Mouse (Mus musculus): Measurements from ENCODE around the gene Adora1. TPM values are rescaled to one million over a fixed set of nuclear protein-coding genes. Genes with fewer than 3 reads are reported as not detected.

Gene Adora1
- polyA plus RNA-seq (2012; rRNA removed), result 2.0 and 3.6 TPM in 2 replicates
- polyA plus RNA-seq (2014; fragmentation: Nextera tagmentation; extraction: Ambion mirVana), result 1.4 and 2.0 TPM in 2 replicates

GRCm38 (mm10) chr1:134235391-134235921, at the start of gene Adora1:
Gene Adora1, minus strand, starts transcription at chr1:134235431.
- peak; percentile 32; the same call in 1 of the 2 replicates for ATAC-seq (ENCODE audit: low FRiP score, low read depth)
- Histone ChIP-seq H3K9me3 (ENCODE audit: control insufficient read depth, low read length) (no peaks in the 10 kb centered on the region), H3K4me2 (replicated peaks; ENCODE audit: low read depth, low read length, severe bottlenecking) (peak within 1 kb of the TSS; percentile 95), H3K27me3 (ENCODE audit: control insufficient read depth, insufficient read depth, low read length) (peaks cover 33% of the 10 kb centered on the region), H3K27ac (replicated peaks; ENCODE audit: low read depth, low read length) (no peak within 1 kb of the TSS), H3K4me1 (ENCODE audit: control insufficient read depth, insufficient read depth, low read length) (peaks cover 10% of the 10 kb centered on the region; the same call in 1 of the 2 replicates), H3K4me3 (replicated peaks; ENCODE audit: low read length) (peak within 1 kb of the TSS; percentile 46), H3K9ac (ENCODE audit: low read depth, low read length, severe bottlenecking) (peak within 1 kb of the TSS; percentile 43), H3K36me3 (ENCODE audit: control insufficient read depth, insufficient read depth, low read length) (no peaks in the 10 kb centered on the region)
- WGBS, result 4% methylated on average over 35 of the region's 37 CpGs
- DNase-seq (ENCODE audit: low spot score), result no peak
- no peak for TF ChIP-seq POLR2A (IDR thresholded peaks at IDR 0.05; ENCODE audit: borderline replicate concordance, extremely low read depth, insufficient read depth, insufficient read length)

GRCm38 (mm10) chr1:134283108-134283507, 47.9 kb upstream of the Adora1 start:
- H3K9ac ChIP-seq (ENCODE audit: low read depth, low read length, severe bottlenecking), result no peak overlapping the region
- no peaks in the 10 kb centered on the region for H3K36me3 ChIP-seq (ENCODE audit: control insufficient read depth, insufficient read depth, low read length)
- no peaks in the 10 kb centered on the region for H3K27me3 ChIP-seq (ENCODE audit: control insufficient read depth, insufficient read depth, low read length)
- no peaks in the 10 kb centered on the region for H3K9me3 ChIP-seq (ENCODE audit: control insufficient read depth, low read length)
- H3K4me2 ChIP-seq (replicated peaks; ENCODE audit: low read depth, low read length, severe bottlenecking), result no peak overlapping the region
- 63% methylated on average over 1 of the region's 1 CpGs for WGBS
- no peak overlapping the region for H3K27ac ChIP-seq (replicated peaks; ENCODE audit: low read depth, low read length)
- no peak for ATAC-seq (ENCODE audit: low FRiP score, low read depth)
- no peak for DNase-seq (ENCODE audit: low spot score)
- H3K4me1 ChIP-seq (ENCODE audit: control insufficient read depth, insufficient read depth, low read length), result no peaks in the 10 kb centered on the region
- TF ChIP-seq POLR2A (IDR thresholded peaks at IDR 0.05; ENCODE audit: borderline replicate concordance, extremely low read depth, insufficient read depth, insufficient read length), result no peak
- no peak overlapping the region for H3K4me3 ChIP-seq (replicated peaks; ENCODE audit: low read length)

GRCm38 (mm10) chr1:134282342-134282741, 47.1 kb upstream of the Adora1 start:
- no peaks in the 10 kb centered on the region for H3K36me3 ChIP-seq (ENCODE audit: control insufficient read depth, insufficient read depth, low read length)
- WGBS, result 61% methylated on average over 3 of the region's 3 CpGs
- H3K27me3 ChIP-seq (ENCODE audit: control insufficient read depth, insufficient read depth, low read length), result no peaks in the 10 kb centered on the region
- H3K4me3 ChIP-seq (replicated peaks; ENCODE audit: low read length), result no peak overlapping the region
- no peak overlapping the region for H3K4me2 ChIP-seq (replicated peaks; ENCODE audit: low read depth, low read length, severe bottlenecking)
- no peak for DNase-seq (ENCODE audit: low spot score)
- TF ChIP-seq POLR2A (IDR thresholded peaks at IDR 0.05; ENCODE audit: borderline replicate concordance, extremely low read depth, insufficient read depth, insufficient read length), result no peak
- H3K4me1 ChIP-seq (ENCODE audit: control insufficient read depth, insufficient read depth, low read length), result no peaks in the 10 kb centered on the region
- no peaks in the 10 kb centered on the region for H3K9me3 ChIP-seq (ENCODE audit: control insufficient read depth, low read length)
- H3K9ac ChIP-seq (ENCODE audit: low read depth, low read length, severe bottlenecking), result no peak overlapping the region
- H3K27ac ChIP-seq (replicated peaks; ENCODE audit: low read depth, low read length), result no peak overlapping the region
- no peak for ATAC-seq (ENCODE audit: low FRiP score, low read depth)

- Histone ChIP-seq H3K9me3 (ENCODE audit: control insufficient read depth, low read length) (no peaks in the 10 kb centered on the region), H3K9ac (ENCODE audit: low read depth, low read length, severe bottlenecking) (no peak overlapping the region), H3K36me3 (ENCODE audit: control insufficient read depth, insufficient read depth, low read length) (no peaks in the 10 kb centered on the region), H3K4me3 (replicated peaks; ENCODE audit: low read length) (no peak overlapping the region), H3K27me3 (ENCODE audit: control insufficient read depth, insufficient read depth, low read length) (no peaks in the 10 kb centered on the region), H3K27ac (replicated peaks; ENCODE audit: low read depth, low read length) (no peak overlapping the region), H3K4me2 (replicated peaks; ENCODE audit: low read depth, low read length, severe bottlenecking) (no peak overlapping the region), H3K4me1 (ENCODE audit: control insufficient read depth, insufficient read depth, low read length) (no peaks in the 10 kb centered on the region)
- WGBS, result 75% methylated on average over 4 of the region's 4 CpGs
- DNase-seq (ENCODE audit: low spot score) (no peak), ATAC-seq (ENCODE audit: low FRiP score, low read depth) (no peak)
- no peak for TF ChIP-seq POLR2A (IDR thresholded peaks at IDR 0.05; ENCODE audit: borderline replicate concordance, extremely low read depth, insufficient read depth, insufficient read length)
These were observed 46.3 kb upstream of the Adora1 start for GRCm38 (mm10) chr1:134281563-134281962.

- TF ChIP-seq POLR2A (IDR thresholded peaks at IDR 0.05; ENCODE audit: borderline replicate concordance, extremely low read depth, insufficient read depth, insufficient read length), result no peak
- WGBS, result 83% methylated on average over 5 of the region's 5 CpGs
- ATAC-seq (ENCODE audit: low FRiP score, low read depth) (no peak), DNase-seq (ENCODE audit: low spot score) (no peak)
- no peaks in the 10 kb centered on the region for H3K36me3 ChIP-seq (ENCODE audit: control insufficient read depth, insufficient read depth, low read length)
- no peak overlapping the region for H3K9ac ChIP-seq (ENCODE audit: low read depth, low read length, severe bottlenecking)
- H3K4me1 ChIP-seq (ENCODE audit: control insufficient read depth, insufficient read depth, low read length), result no peaks in the 10 kb centered on the region
- no peaks in the 10 kb centered on the region for H3K9me3 ChIP-seq (ENCODE audit: control insufficient read depth, low read length)
- no peak overlapping the region for H3K4me3 ChIP-seq (replicated peaks; ENCODE audit: low read length)
- H3K27me3 ChIP-seq (ENCODE audit: control insufficient read depth, insufficient read depth, low read length), result no peaks in the 10 kb centered on the region
- H3K4me2 ChIP-seq (replicated peaks; ENCODE audit: low read depth, low read length, severe bottlenecking), result no peak overlapping the region
- no peak overlapping the region for H3K27ac ChIP-seq (replicated peaks; ENCODE audit: low read depth, low read length)
These were observed 44.9 kb upstream of the Adora1 start for GRCm38 (mm10) chr1:134280174-134280573.

Data from limb, embryonic 14.5 days (tissue).